Mouse (Mus musculus): ENCODE results near the gene Vmn1r22. TPM values are rescaled to one million over a fixed set of nuclear protein-coding genes. Genes with fewer than 3 reads are reported as not detected.
"Not testable (repeated sequence)": the region's sequence is repeated elsewhere in the genome, so short reads cannot be mapped to it uniquely, and the experiment has no call there.

Vmn1r22 gene
- not detected in 2 replicates for polyA plus RNA-seq (2014; fragmentation: Nextera tagmentation; extraction: Ambion mirVana)

DNA sequence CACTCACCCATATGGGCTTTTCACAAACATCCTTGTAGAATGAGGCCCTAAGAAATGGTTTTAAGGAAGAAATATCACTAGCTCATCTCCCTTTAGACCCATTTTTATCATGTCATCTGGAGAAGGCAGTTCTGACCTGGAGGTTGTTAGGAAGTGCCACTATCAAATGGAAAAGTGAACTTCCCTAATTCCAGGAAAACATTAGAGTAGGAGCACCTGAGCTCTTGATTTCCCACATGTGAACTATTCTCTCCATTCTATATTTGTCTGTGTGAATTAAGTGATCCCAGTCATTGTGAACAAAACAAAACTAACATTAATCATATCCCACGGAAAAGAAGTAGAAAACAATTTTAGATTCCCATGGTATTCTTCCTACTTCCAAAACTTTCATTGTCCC lies at the start of gene Vmn1r22:
Gene Vmn1r22, minus strand, starts transcription at position 101 of the 400 bp plus-strand sequence.
- H3K4me1 ChIP-seq (replicated peaks; ENCODE audit: control insufficient read depth, insufficient read depth, low read length) = no peaks in the 10 kb centered on the region
- 88% methylated on average over 1 of the region's 1 CpGs for WGBS
- no peak for ATAC-seq (ENCODE audit: low FRiP score)
- H3K27me3 ChIP-seq (ENCODE audit: control insufficient read depth, insufficient read depth, low read length) = no peaks in the 10 kb centered on the region
- H3K4me3 ChIP-seq (ENCODE audit: low read depth, low read length) = no peak within 1 kb of the TSS
- no peak within 1 kb of the TSS for H3K27ac ChIP-seq (ENCODE audit: low read depth, low read length)
- H3K9ac ChIP-seq (ENCODE audit: low read depth, low read length) = no peak within 1 kb of the TSS
- H3K9me3 ChIP-seq (ENCODE audit: control insufficient read depth, low read length) = no peaks in the 10 kb centered on the region
- no peak for DNase-seq (ENCODE audit: low spot score)
- H3K4me2 ChIP-seq (replicated peaks; ENCODE audit: low read depth, low read length) = no peak within 1 kb of the TSS
- H3K36me3 ChIP-seq (ENCODE audit: control insufficient read depth, insufficient read depth, low read length) = no peaks in the 10 kb centered on the region

- H3K36me3 ChIP-seq (ENCODE audit: control insufficient read depth, insufficient read depth, low read length) = no peaks in the 10 kb centered on the region
- H3K4me1 ChIP-seq (replicated peaks; ENCODE audit: control insufficient read depth, insufficient read depth, low read length) = no peaks in the 10 kb centered on the region
- ATAC-seq (ENCODE audit: low FRiP score) (no peak), DNase-seq (ENCODE audit: low spot score) (no peak)
- no peaks in the 10 kb centered on the region for H3K27me3 ChIP-seq (ENCODE audit: control insufficient read depth, insufficient read depth, low read length)
- H3K4me3 ChIP-seq (ENCODE audit: low read depth, low read length) = no peak within 1 kb of the TSS
- H3K9me3 ChIP-seq (ENCODE audit: control insufficient read depth, low read length) = no peaks in the 10 kb centered on the region
- H3K27ac ChIP-seq (ENCODE audit: low read depth, low read length) = no peak within 1 kb of the TSS
- H3K4me2 ChIP-seq (replicated peaks; ENCODE audit: low read depth, low read length) = no peak within 1 kb of the TSS
- no peak within 1 kb of the TSS for H3K9ac ChIP-seq (ENCODE audit: low read depth, low read length)
- WGBS = 86% methylated on average over 1 of the region's 1 CpGs
Observed at GRCm38 (mm10) chr6:57926738-57927137, 18.9 kb upstream of the Vmn1r22 start, which contains the start of gene Vmn1r23. Vmn1r23 (minus strand) TSS chr6:57926838.

DNA sequence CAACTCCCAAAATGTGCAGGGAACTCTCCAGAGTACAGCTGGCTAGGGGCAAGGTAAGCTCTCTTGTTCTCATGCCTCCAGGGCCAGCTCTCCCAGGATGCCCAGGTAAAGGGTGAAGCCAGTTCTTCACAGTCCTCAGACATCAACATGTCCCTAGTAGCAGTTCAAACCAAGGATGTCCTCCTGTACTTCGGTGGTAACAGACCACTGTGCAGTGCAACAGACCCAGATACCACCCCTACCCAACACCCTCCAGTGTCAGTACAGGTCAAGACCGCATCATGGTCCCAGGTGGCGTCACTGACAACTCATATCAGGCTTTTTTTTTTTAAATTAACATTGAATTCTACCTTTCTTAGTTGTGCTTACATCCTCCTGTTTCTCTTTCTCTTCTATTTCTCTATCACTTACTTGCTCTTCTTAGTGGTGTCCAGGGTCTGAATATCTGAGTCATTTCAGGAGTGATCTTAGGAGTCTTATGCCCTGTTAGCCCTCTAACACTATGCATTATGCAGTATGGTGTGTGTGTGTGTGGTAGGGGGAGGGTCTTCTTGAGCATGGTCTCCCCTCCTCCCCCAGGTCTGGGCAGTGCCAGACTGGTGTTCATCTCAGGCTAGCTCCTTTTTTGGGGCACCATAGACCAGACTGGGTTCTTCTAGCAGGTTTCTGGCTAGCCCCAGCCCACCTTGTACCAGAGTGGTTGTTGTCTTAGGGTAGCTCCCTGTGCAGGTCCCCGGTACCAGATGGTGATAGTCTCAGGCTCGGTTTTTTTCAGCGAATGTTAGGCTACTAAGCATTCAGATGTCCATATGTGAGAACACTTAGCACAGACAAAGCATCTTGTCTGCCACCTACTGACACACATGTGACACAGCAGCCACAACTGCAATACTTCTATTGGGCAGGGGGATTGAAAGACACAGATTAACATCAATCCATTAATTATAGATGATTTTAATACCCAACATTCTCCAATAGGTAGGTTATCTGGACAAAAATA lies 48.5 kb downstream of the Vmn1r22 start:
- ATAC-seq (ENCODE audit: low FRiP score) = peak; percentile 89
- DNase-seq (ENCODE audit: low spot score) = peak; percentile 58
- Histone ChIP-seq H3K9ac (ENCODE audit: low read depth, low read length) (no peak overlapping the region), H3K4me2 (replicated peaks; ENCODE audit: low read depth, low read length) (no peak overlapping the region; the same call in 1 of the 2 replicates), H3K9me3 (ENCODE audit: control insufficient read depth, low read length) (no peaks in the 10 kb centered on the region), H3K27ac (ENCODE audit: low read depth, low read length) (no peak overlapping the region), H3K27me3 (ENCODE audit: control insufficient read depth, insufficient read depth, low read length) (no peaks in the 10 kb centered on the region), H3K4me1 (replicated peaks; ENCODE audit: control insufficient read depth, insufficient read depth, low read length) (no peaks in the 10 kb centered on the region), H3K4me3 (ENCODE audit: low read depth, low read length) (no peak overlapping the region), H3K36me3 (ENCODE audit: control insufficient read depth, insufficient read depth, low read length) (no peaks in the 10 kb centered on the region)
- WGBS = 56% methylated on average over 6 of the region's 6 CpGs

GRCm38 (mm10) chr6:57851177-57851576 lies 56.7 kb downstream of the Vmn1r22 start:
- 84% methylated on average over 5 of the region's 5 CpGs for WGBS
- not testable (repeated sequence) for H3K9ac ChIP-seq (ENCODE audit: low read depth, low read length); DNase-seq (ENCODE audit: low spot score); H3K4me1 ChIP-seq (replicated peaks; ENCODE audit: control insufficient read depth, insufficient read depth, low read length); H3K4me2 ChIP-seq (replicated peaks; ENCODE audit: low read depth, low read length); H3K27ac ChIP-seq (ENCODE audit: low read depth, low read length); H3K36me3 ChIP-seq (ENCODE audit: control insufficient read depth, insufficient read depth, low read length); H3K9me3 ChIP-seq (ENCODE audit: control insufficient read depth, low read length); ATAC-seq (ENCODE audit: low FRiP score); H3K27me3 ChIP-seq (ENCODE audit: control insufficient read depth, insufficient read depth, low read length); H3K4me3 ChIP-seq (ENCODE audit: low read depth, low read length)

DNA sequence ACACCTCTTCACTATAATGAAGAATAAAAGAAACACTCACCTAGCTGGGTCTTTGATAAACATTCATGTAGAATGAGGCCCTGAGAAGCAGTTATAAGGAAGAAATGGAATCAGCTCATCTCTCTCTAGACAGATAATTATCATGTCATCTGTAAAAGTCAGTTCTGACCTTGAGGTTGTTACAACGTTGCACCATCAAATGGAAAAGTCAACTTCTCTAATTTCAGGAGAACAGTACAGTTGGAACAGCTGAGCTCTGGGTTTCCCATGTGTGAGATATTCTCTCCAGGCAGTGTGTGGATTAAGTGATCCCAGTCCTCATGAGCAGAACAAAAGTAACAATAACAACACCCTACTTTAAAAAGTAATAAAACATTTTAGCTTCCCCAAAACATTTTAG lies 57.5 kb downstream of the Vmn1r22 start, which contains the start of gene Vmn1r21:
Gene Vmn1r21, minus strand, starts transcription at position 58 of the 400 bp plus-strand sequence.
- no peaks in the 10 kb centered on the region for H3K9me3 ChIP-seq (ENCODE audit: control insufficient read depth, low read length)
- H3K4me1 ChIP-seq (replicated peaks; ENCODE audit: control insufficient read depth, insufficient read depth, low read length) = no peaks in the 10 kb centered on the region
- no peak within 1 kb of the TSS for H3K4me2 ChIP-seq (replicated peaks; ENCODE audit: low read depth, low read length)
- H3K27ac ChIP-seq (ENCODE audit: low read depth, low read length) = no peak within 1 kb of the TSS
- H3K4me3 ChIP-seq (ENCODE audit: low read depth, low read length) = no peak within 1 kb of the TSS
- H3K9ac ChIP-seq (ENCODE audit: low read depth, low read length) = no peak within 1 kb of the TSS
- DNase-seq (ENCODE audit: low spot score) (no peak), ATAC-seq (ENCODE audit: low FRiP score) (no peak)
- no peaks in the 10 kb centered on the region for H3K27me3 ChIP-seq (ENCODE audit: control insufficient read depth, insufficient read depth, low read length)
- WGBS = 74% methylated on average over 1 of the region's 1 CpGs
- H3K36me3 ChIP-seq (ENCODE audit: control insufficient read depth, insufficient read depth, low read length) = no peaks in the 10 kb centered on the region

Other genes with a start within 250 kb of the Vmn1r22 start
- gene Pyurf, start 215.9 kb downstream of the Vmn1r22 start, polyA plus RNA-seq (2014; fragmentation: Nextera tagmentation; extraction: Ambion mirVana) = 15.8 and 18.2 TPM in 2 replicates
- gene Lancl2, start 205.5 kb downstream of the Vmn1r22 start, polyA plus RNA-seq (2014; fragmentation: Nextera tagmentation; extraction: Ambion mirVana) = 51.0 and 53.7 TPM in 2 replicates
- 44.3 and 72.1 TPM in 2 replicates for gene Vopp1, start 82.9 kb downstream of the Vmn1r22 start, polyA plus RNA-seq (2014; fragmentation: Nextera tagmentation; extraction: Ambion mirVana)
- 0.09 TPM in 1 of 2 replicates, not detected in the other for gene Vmn1r21, start 57.7 kb downstream of the Vmn1r22 start, polyA plus RNA-seq (2014; fragmentation: Nextera tagmentation; extraction: Ambion mirVana)
- not detected in 2 replicates for gene Vmn1r23, start 18.8 kb upstream of the Vmn1r22 start, polyA plus RNA-seq (2014; fragmentation: Nextera tagmentation; extraction: Ambion mirVana)
- gene Vmn1r24, start 53.5 kb upstream of the Vmn1r22 start, polyA plus RNA-seq (2014; fragmentation: Nextera tagmentation; extraction: Ambion mirVana) = not detected in 2 replicates
- not detected in 2 replicates for gene Vmn1r25, start 72.8 kb upstream of the Vmn1r22 start, polyA plus RNA-seq (2014; fragmentation: Nextera tagmentation; extraction: Ambion mirVana)
- gene Vmn1r26, start 107.1 kb upstream of the Vmn1r22 start, polyA plus RNA-seq (2014; fragmentation: Nextera tagmentation; extraction: Ambion mirVana) = not detected in 2 replicates

Measured in hindbrain, embryonic 11.5 days (tissue).